Mouse (Mus musculus) fibroblast of lung, adult 2 months (primary cell): ENCODE measurements around the gene Rps29.
"Not testable (repeated sequence)": the region's sequence is repeated elsewhere in the genome, so short reads cannot be mapped to it uniquely, and the experiment has no call there.

Source experiments
- DNase-seq: peaks from one replicate; pipeline ENCODE4 v3.0.0-alpha.2; 2011; ENCODE audit warnings: low read depth

The Rps29 gene

DNA sequence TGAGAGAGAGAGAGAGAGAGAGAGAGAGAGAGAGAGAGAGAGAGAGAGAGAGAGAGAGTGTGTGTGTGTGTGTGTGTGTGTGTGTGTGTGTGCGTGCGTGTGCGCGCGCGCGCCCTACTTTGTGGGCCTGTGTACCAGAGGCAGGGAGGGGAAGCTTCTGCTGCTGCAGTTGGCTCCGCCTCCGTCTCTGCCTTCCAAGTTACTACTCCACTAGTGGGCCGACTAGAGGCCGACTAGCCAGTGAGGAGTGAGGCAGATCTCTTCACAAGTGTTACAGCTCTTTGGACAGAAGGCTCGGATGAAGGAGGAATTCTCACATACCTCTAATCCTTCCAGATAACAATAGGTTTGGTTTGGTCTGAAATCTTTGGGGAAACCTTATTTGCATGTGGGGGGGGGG, 20.4 kb upstream of the Rps29 start:
- DNase-seq: no peak

DNA sequence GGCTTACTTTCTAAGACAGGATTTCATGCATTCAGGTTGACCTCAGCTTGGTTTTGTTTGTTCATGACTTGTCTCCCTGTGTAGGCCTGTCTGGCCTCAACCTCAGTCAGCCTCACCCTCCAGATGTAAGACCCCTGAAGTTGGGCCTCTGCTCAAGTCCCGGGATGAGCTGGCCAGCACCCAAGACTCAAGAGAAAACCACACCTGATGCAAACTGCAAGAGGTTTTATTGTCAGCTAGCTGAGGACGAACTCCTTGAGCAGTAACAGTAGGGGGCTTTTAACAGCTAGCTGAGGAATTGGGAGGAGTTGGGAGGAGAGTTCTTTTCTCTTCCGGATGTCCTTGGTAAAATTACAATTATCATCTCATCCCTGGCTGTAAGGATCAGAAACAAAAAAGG, 18.5 kb upstream of the Rps29 start:
- no peak for DNase-seq

DNA sequence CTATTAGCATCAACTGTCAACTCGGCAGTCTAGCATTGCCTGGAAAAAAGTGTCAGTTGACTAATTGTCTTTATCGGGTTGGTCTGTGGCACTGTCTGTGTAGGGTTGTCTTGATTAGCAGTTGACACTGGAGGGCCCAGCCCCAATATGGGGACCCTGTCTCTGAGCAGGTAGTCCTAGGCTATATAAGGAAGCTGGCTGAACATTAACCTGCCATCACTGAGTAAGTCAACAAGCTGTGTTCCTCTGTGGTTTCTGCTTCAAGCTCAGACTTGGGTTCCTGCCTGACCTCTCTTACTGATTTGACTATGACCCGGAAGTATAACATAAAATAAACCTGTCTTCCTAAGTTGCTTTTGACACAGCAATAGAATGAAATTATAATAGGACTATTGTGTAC, 17.0 kb upstream of the Rps29 start:
- no peak for DNase-seq

DNA sequence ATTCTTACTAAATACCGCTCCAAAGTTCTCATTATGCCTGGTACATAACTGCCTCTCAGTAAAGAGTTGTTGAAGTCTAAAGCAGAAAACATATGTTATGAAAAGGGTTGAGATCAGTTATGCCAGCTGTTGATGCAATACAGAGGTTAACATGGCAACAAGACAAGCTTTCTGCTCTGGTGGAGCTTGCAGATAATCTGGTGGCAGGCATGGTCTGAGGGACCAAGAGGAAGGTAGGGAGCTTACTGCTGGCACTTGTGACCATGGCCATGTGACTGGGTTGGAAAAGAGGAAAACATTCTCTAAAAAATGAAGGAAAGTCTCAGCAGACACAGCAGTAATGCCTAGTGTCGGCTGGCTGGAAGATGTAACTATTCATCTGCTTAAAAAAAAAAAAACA, 12.3 kb upstream of the Rps29 start:
- DNase-seq: no peak

DNA sequence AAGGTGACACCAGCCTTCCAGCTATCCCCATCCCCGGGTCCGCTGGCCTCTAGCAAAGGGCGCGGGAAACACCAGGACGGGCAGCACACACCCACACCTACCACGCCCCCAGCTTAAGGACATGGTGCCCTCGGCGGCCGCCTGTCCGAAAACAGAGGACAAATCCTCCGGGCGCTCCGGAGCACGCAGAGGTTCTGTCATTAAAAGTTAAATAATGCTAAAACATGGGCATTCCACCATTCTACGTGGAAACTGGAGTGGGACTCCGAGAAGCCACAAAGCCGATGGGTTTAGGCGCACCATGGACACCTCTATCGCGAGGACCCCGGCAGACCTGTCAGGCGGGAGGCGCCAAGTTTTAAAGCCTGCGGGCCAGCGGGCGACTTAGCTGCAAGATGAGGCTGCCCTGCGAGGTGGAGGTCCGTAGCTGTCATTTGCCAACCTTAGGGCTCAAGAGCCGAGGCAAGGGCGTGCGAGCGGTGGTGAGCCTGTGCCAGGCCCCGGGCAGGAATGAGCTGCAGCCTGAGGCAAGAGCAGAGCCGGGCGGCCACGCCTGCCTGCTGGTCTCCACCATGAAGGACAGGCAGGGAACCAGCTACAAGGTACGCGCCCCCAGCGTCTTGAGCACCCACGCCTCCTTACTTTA, 9.6 kb upstream of the Rps29 start, which contains the start of gene Lrr1:
Lrr1 (plus strand) TSS at position 354 of the 646 bp plus-strand sequence.
- DNase-seq: peak; percentile 79

DNA sequence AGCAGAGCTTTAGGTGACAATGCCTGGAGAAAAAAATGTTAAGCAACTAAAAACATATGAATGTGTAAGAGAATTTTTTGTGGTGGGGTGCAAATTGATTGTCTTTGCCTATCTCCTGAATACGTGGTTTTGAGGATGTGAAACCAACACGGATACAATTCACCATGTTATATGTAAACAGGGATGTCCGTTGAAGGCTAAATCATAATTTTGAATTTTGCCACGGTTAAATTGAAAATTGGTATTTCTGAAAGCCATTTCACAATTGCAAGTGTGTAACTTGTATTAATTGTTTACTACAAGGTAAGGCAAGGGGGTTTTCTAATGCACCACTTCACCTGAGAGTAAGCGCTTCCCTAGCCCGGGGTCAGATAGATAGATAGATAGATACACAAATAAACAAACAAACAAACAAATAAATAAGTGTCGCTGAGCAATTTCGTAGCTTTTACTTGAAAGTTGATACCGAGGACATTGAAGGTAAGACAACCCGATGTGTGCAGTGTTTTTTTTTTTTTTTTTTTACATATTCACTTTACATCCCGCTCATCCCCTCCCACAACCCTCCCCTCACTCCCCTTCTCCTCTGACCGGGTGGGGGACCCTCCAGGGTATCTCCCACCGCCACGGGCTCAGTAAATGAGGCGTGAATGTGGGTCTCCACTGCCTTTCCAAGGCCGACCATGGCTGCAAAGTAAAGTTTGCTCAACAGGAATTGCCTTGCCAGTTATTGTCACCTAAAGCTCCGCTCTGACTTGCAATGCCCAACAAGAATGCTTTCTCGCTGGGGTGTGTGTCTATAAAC, 8.9 kb upstream of the Rps29 start:
- no peak for DNase-seq

DNA sequence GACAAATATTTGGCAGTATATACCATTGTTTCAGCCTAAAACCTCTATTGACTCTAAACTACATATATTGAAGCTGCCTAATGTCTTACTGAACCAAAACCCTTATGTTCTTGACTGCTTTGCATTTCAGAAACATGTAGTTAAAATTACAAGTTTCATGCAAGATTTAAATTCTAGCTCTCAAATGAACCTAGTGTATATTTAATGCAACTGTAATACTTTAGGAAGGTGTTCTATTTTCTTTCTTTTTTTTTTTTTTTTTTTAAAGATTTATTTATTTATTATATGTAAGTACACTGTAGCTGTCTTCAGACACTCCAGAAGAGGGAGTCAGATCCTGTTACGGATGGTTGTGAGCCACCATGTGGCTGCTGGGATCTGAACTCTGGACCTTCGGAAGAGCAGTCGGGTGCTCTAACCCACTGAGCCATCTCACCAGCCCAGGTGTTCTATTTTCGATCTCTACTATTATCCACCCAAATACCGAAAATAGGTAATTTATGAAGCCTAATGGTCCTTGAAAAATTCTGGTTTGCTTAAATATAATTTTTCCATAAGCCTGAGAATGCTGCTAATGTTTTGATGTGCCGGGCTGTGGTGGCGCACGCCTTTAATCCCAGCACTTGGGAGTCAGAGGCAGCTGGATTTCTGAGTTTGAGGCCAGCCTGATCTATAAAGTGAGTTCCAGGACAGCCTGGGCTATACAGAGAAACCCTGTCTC, 8.0 kb upstream of the Rps29 start:
- DNase-seq: not testable (repeated sequence)

DNA sequence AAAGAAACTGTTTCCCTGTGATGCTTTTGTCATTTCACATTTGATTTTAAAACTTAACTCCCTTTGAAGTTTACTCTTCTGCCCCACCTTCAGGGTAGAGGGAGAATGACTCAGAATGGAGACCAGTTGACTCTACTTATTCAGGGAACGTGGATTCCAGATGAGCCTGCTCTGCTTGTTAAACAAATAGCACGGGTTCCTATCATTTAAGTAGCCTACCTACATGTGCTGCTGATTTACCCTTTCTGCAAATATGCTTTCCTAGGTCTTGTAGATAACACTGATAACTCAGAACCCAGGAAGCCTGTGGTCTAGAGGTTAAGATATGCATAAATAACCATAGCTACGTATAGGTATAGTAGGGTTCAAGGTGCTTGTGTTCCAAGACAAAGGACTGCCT, 5.9 kb upstream of the Rps29 start:
- DNase-seq: no peak

DNA sequence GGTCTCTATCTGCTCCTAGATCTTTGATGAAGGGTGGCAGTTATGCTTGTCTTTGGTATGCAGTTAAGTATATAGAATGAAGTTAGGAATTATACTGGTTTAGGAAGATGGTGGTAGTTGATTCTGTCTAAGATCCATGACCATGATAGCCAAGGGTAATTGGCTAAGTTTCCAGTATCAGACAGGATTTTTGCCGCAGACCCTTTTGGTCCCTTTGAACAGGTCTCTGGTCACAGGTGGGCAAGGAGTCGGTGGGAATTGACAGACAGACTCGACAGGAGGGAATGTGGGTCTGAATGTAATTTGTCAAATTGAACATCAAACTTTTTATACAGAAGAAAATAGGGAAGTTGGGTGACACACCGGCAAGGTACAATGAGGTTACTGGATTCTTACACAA, 4.6 kb upstream of the Rps29 start:
- not testable (repeated sequence) for DNase-seq

DNA sequence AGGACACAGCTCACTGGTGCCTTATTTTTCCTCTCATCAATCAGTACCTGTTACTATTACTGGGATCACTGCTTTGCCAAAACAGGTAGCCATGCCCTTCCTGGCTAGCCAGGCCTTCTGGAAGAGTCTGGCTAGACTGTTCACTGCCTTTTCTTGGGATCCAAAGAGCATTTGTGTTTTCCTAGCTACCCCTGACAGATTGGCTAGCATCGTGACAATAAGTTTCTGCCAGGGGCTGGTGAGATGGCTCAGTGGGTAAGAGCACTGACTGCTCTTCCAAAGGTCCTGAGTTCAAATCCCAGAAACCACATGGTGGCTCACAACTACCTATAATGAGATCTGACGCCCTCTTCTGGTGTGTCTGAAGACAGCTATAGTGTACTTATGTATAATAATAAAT, 1.7 kb upstream of the Rps29 start:
- not testable (repeated sequence) for DNase-seq

DNA sequence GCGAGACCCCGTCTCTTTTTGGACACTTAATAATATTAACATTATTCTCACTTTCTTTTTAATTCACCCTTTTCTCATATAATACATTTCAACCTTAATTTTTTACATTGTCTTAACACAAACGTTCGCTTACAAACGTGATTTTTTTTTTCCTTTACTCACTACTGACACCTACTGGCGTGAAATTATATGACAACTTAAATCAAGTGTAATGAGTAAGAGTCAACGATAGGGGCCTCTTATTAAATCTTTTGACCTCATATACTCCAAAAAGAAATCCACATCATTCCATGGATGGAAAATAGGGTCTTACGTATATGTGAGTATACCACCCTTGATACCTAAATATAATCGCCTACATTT, 573 bp upstream of the Rps29 start:
- peak; percentile 74 for DNase-seq

DNA sequence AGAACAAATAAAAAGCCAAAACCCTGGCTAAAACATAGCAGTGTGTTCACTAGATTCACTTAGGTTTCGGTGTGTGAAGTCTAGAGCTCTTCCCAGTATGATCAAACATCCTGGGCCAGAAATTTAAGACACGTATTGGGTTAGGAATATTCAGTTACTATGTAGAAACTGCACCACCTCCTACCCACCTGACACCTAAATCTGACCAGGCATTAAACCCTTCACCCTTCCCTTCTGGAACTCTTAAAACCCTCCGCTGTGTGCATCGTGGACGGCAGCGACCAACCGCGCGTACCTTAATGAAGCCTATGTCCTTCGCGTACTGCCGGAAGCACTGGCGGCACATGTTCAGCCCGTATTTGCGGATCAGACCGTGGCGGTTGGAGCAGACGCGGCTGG, 621 bp downstream of the Rps29 start:
- DNase-seq: no peak

DNA sequence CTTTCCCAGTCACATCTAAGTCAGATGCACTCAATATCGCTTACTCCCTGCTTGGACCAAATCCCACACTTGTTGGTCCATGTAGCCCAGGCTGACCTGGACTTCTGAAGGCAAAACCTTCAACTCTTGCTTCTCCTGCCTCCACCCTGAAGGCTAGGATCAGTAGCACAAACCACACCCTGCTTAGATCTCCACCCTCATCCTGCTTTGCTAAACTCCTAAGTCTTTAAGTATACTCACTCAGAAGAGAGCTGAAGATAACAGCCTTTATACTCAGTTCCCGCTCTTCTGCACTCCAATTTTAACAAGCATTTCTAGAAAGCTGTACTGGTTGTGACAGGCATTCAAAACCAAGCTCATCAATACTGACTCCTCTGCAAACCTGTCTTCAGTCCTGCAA, 1.9 kb downstream of the Rps29 start:
- no peak for DNase-seq

DNA sequence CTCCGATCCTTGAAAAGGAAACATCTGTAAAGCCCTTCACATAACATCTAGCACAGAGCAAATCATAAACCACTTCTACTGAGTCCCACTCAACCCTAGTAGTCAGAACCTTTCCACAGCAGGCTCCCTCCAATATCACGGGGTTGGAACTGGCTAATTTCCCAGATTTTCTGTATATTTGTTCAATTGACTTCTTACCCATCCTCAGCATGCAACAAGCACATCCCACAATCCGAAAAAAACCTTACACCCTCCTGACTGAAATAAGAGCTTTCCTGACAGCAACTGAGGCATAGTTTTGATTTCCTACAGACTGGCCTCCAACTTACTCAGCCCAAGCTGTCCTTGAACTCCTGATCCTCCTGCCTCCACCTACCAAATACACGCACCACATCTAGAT, 2.5 kb downstream of the Rps29 start:
- no peak for DNase-seq

DNA sequence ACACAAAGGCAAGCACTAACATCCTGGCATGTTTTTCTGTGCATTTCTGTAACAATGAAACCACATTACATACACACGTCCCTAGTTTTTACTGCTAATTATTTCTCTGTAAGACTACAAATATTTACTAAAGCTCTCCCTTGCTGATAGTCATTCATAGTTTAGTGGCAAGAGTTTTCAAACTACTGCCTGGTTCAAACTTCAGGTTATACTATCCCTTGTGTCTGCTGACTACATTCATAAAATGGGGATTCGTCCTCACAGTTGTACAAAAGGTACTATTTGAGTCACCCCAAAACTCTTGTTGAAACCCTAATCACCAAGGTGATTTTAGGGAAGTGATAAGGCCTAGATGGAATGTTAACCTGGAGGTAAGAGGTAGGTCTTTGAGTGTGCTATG, 3.1 kb downstream of the Rps29 start:
- no peak for DNase-seq

DNA sequence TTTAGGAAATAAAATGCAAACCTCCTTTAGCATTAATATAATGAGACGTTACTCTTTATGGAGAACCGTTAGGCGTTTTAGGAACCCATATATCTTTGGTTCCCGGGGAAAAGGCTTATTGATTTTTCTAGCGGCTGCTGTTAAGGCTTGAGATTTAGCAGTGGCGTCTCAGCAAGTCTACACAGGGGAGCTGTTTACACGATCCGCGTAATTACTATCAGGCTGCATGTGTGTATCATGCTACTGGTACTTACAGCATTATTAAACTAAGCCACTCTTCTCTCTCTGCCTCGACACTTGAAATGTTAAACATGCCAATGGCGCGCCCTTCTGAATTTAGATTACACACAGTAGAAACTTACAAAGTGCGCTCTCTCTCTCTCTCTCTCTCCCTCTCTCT, 8.9 kb downstream of the Rps29 start:
- DNase-seq: no peak

DNA sequence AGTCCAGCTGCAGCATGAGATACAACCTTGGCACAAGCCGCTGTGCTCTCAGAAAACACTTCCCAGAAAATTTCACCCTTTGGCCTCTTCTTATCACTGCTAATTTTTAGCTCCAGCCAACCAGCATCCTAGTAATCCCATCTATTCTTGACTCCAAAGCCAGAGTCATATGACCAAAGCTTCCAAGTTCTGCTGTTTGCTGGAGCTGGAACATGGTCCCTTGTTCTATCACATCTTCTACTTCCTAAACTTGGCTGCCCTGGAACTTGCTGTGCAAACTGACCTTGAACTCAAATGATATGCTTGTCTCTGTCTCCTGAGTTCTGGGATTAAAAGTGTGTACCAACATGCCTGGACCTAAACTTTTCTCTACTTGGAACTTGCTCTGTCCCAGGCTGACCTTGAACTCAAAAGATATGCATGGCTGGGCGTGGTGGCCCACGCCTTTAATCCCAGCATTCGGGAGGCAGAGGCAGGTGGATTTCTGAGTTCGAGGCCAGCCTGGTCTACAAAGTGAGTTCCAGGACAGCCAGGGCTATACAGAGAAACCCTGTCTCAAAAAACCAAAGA, 11.7 kb downstream of the Rps29 start:
- no peak for DNase-seq

DNA sequence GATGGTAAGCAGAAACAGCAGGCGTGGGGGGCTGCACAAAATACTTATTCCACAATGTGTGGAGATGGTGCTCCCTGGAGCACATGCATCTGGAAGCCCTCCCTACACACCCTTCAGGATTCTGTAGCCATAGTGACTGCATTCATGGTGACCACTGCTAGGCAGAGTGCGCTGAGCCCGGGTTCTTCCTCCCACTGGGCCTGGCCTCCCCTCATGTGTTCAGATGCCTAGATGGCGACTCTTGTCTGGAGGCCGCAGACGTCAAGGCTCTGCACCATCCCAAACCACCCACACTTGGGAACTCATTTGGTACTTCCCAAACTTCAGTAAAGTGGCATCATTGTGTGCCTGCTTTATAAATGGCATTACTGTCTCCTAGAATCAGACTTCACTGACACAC, 15.5 kb downstream of the Rps29 start:
- no peak for DNase-seq

DNA sequence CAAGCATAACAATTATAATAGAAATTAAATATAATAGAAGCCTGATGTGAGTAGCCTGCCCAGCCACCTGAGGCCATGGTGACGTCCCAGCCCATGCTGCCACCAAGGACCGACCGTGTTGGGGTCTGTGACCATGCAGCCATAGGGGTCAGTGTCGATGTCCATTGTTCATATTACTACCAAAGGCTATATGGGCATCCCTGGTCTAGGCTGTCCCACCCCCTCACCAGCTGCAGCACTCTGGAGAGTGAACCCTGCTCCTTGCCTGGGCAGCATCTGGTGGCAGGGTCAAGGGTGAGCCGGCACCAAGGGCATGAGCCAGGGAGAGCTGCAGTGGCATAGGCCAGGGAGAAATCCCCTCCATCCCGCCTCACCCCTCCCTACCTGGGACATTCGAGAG, 19.1 kb downstream of the Rps29 start:
- DNase-seq: no peak

DNA sequence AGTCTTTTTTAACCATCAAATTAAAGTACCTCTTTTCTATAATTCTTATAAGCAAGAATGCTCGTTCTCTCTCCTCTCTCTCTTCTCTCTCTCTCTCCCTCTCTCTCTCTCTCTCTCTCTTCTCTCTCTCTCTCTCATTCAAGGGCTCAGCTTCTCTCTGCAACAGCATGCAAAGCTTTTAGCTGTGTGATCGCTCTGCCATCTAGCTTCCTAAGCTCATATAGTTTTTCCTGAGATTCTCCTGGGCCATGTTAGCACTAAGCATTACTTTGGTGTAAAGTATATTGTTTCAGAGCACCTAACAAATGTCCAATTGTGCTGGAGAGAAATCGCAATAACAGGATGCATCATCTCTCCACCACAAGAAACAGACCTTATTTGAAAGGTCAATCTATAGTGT, 19.8 kb downstream of the Rps29 start:
- DNase-seq: no peak

DNA sequence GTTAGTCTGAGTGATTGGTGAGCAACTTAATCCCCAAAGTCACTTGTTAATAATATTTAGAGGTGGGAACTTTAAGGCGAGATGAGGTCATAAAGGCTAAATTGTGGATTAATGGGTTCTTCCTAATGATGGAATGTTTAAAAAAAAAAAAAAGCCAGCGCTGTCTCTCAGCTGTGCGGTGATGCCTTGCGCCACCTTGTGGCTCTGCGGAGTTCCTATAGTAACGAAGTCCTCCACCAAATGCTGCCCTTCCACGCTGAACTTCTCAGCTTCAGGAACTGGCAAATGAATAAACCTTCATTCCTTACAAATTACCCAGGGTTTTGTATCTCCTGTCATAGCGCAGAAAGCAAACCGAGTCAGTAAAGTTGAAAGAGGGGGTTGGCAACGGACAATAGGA, 27.0 kb downstream of the Rps29 start:
- no peak for DNase-seq

DNA sequence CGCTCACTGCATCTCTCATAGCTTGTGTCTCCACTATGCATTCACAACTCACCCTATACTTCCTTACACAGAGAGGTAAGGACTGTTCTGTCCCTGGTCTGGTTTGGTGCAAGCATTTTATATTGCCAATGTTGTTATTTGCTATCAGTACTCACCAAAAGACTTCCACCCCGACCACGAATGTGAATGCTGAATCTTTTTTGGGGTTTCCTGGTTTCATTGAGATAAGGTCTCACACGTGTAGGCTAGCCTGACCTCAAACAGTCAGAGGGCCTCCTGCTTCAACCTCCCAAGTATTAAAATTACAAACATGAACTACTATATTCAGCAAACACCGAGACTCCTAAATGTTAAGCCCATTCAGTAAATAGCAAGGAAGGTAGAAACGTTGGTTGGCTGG, 27.7 kb downstream of the Rps29 start:
- no peak for DNase-seq

DNA sequence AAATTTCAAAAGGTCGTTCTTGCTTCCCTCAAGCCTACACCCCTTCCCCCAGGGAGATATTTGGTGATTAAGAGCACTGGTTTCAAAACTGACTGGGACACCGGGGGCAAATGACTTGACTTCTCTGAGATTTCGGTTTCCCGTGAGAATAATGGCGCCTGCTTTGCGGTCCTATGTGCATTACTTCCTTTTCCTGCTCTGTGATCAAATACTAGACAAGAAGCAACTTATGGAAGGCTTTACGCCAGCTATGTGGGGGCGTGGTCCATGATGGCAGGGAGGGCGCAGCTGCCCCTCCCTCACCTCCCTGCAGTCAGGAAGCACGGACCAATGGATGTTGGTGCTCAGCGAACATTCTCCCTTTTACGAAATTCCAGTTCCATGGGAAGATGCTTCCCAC, 28.5 kb downstream of the Rps29 start:
- DNase-seq: no peak
